Mouse (Mus musculus) myocyte (in vitro differentiated cells): ENCODE measurements around the gene Ank3.

Experiments used
- E2F4 ChIP-seq: IDR thresholded peaks from one replicate; pipeline ENCODE4 v1.6.1; 2011; ENCODE audit warnings: mild to moderate bottlenecking, control low read depth, moderate library complexity; ENCODE audit not compliant: insufficient read depth
- POLR2A ChIP-seq: IDR thresholded peaks from one replicate; pipeline ENCODE4 v1.6.1; 2011; ENCODE audit warnings: low read depth, mild to moderate bottlenecking, control low read depth, moderate library complexity; ENCODE audit not compliant: insufficient read length

- TF ChIP-seq POLR2A (no peak), E2F4 (no peak)
Measured at GRCm38 (mm10) chr10:69630802-69631388, 232.3 kb downstream of the Ank3 start.
